Mouse (Mus musculus): ENCODE measurements around the gene Crlf1. TPM values are rescaled to one million over a fixed set of nuclear protein-coding genes. Genes with fewer than 3 reads are reported as not detected.

Crlf1 gene
- polyA plus RNA-seq, 1 experiment from 2014 or later: 8.6 TPM

DNA sequence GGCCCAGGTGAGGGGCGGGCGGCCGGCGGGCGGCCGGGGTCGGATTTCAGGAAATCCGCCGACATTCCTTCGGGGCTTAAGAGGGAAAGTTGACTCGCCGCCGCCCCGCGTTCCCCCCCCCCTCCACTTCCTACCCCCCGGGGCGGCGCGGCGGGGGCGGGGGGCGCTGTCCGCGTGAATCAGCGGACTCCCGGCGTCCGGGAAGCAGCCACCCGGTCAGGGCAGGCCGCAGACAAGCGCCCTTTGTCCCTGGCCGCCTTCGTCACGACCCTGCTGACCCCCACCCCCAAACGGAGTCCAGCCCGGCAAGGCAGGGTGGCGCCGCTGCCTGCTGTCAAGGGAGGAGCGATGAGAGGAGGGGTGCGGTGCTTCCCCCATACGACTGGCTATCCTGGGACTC lies 3.4 kb upstream of the Crlf1 start:
- no peaks in the 10 kb centered on the region for H3K9me3 ChIP-seq
- WGBS: under 1% methylated on average over 37 of the region's 41 CpGs
- H3K4me2 ChIP-seq: peak overlapping the region; percentile 37
- no peak overlapping the region for H3K9ac ChIP-seq
- peaks cover 67% of the 10 kb centered on the region for H3K4me1 ChIP-seq (replicated peaks)
- no peak for ATAC-seq (ENCODE audit: low FRiP score, low read depth)
- H3K4me3 ChIP-seq: peak overlapping the region; percentile 13; the same call in 1 of the 2 replicates
- peaks cover 87% of the 10 kb centered on the region for H3K27me3 ChIP-seq
- no peak overlapping the region for H3K27ac ChIP-seq (replicated peaks)
- peaks cover 3% of the 10 kb centered on the region; the same call in 1 of the 2 replicates for H3K36me3 ChIP-seq

DNA sequence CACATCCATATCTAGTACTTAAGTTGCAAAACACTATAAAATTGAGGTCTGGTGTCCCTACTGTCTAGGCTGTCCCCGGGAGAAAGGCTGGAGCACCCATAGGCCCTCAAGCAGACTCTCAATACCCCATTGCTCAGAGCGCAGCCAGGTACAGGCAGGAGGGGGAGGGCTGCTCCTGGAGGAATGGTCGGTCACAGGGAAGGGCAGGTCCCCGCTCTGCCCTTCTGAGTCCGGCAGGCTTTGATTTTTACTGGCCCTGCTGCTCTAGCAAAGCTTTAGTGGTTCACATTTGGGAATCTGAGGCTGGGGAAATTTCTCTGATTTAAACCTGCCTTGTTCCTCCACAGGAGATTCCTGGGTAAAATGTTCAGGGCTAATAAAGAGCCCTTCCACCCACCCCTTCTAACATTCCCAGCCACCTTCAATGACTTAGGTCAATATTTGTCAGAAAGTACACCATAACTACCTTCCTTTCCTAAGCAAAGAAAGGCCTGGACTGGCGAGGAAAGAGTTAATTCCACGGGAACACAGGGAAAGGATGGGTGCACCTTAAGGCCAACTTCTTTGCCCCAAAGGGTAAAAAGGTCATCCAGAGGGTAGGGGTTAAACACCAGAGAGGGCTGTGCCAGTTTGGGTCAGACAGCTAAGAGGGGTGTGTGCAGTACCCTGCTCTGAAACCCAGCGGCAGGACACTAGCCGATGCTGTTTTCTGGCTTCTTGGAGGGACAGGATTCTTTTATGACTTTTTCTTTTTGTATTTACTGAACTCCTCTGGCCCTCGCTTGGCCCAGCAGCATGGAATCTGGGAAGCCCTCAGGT lies 2.7 kb upstream of the Crlf1 start:
- no peak overlapping the region for H3K4me2 ChIP-seq
- WGBS: 8% methylated on average over 10 of the region's 10 CpGs
- H3K27ac ChIP-seq (replicated peaks): no peak overlapping the region
- H3K27me3 ChIP-seq: peaks cover 87% of the 10 kb centered on the region
- peaks cover 73% of the 10 kb centered on the region for H3K4me1 ChIP-seq (replicated peaks)
- no peak overlapping the region for H3K9ac ChIP-seq
- no peaks in the 10 kb centered on the region for H3K9me3 ChIP-seq
- no peak for ATAC-seq (ENCODE audit: low FRiP score, low read depth)
- H3K36me3 ChIP-seq: no peaks in the 10 kb centered on the region
- H3K4me3 ChIP-seq: 0 out of 2 replicates have a peak overlapping the region, but pooled peaks have one; percentile 2

DNA sequence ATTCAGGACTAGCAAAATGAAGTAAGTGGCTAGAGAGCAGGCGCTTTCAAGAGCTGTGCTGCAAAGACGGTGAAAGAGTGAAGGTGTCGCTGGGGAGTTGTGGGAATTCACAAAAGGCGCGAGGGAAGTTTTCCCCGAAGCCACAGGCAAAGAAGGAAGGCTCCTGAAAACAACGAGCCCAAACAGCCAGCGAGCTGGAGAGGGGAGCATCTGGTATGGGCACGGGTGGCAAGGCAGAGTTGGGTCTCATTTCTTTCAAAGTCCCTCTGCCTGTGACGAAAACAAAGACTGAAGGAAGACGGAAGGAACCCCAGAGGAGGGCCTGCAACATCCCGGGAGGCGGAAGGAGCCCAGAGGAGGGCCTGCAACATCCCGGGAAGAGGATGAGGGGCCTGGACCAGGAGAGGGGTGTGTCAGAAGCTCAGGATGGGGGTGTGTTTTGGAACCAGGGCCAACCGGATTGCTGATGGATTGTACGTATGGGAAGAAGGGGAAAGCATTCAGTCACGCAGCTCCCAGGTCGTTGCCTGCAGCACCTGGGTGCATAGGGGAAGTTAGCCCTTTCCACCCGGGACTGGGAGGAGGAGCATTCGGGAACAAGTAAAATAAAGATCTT lies 2.0 kb upstream of the Crlf1 start:
- Histone ChIP-seq H3K9ac (no peak overlapping the region), H3K27me3 (peaks cover 87% of the 10 kb centered on the region), H3K4me1 (replicated peaks) (peaks cover 78% of the 10 kb centered on the region), H3K9me3 (no peaks in the 10 kb centered on the region), H3K36me3 (no peaks in the 10 kb centered on the region), H3K4me2 (no peak overlapping the region), H3K27ac (replicated peaks) (no peak overlapping the region), H3K4me3 (0 out of 2 replicates have a peak overlapping the region, but pooled peaks have one; percentile 2)
- 2% methylated on average over 20 of the region's 20 CpGs for WGBS
- no peak for ATAC-seq (ENCODE audit: low FRiP score, low read depth)

DNA sequence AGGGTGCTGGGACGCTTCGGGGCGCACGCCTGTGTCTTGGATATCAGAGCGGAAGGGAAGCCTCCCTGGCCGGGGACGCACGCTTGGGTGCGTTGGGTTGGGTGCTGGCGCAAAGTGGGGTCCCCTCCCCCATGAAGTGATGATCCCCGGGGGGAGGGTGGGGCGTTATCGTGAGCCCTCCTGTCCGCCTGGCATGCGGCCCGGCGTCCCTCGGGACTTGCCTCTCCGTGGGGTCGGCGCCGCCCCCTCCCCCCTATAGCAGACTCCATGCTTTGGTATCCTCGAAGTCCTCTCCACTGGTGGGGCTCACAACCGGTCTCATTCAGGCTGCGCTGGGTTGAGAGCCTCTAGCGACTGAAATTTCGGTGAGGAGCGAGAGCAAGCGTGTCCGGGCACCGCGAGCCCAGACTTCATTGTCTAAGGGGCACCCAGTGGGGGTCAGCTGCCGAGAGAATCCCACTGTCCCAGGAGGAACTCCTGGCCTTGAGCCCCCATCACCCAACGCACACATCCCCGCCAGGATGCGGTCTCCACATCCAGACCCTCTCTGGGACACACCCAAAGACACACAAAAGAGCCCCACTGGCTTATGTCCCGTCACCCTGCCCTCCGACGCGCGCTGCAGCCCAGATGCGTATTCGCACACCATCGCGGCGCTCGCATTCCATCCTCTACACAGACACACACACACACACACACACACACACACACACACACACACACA lies 896 bp downstream of the Crlf1 start:
- 1% methylated on average over 38 of the region's 47 CpGs for WGBS

DNA sequence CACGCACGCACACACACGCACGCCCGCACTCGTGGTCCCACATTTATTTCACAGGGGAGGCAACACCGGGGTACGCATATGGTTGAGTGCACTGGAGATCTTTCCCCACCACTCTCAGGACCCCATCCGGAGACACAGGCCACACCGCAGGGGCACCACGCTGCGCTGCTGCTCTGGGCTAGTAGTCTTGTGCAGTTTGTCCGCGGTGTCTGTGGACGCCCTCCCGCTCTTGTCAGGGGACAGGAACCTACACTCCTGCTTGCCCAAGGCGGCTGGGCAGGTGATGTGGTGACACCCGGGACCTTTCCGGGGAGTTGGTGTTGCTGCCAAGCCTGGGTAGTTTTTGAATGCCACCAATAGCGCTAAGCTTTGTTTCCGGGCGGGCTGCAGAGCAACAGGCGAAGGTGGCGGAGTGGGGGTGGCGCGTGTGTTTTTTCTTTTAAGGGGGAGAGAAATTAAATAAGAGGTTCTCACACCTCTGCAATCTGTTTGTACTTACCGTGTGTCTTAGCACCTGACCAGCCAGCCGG lies 1.5 kb downstream of the Crlf1 start:
- H3K4me2 ChIP-seq: peak overlapping the region; percentile 76
- H3K4me1 ChIP-seq (replicated peaks): peaks cover 46% of the 10 kb centered on the region
- H3K36me3 ChIP-seq: no peaks in the 10 kb centered on the region
- H3K4me3 ChIP-seq: peak overlapping the region; percentile 37
- no peaks in the 10 kb centered on the region for H3K9me3 ChIP-seq
- WGBS: 2% methylated on average over 28 of the region's 28 CpGs
- no peak overlapping the region for H3K27ac ChIP-seq (replicated peaks)
- peaks cover 98% of the 10 kb centered on the region for H3K27me3 ChIP-seq
- H3K9ac ChIP-seq: no peak overlapping the region
- ATAC-seq (ENCODE audit: low FRiP score, low read depth): no peak

More for the DNA sequence above, 896 bp downstream of the Crlf1 start:
- H3K9me3 ChIP-seq: no peaks in the 10 kb centered on the region
- peaks cover 98% of the 10 kb centered on the region for H3K27me3 ChIP-seq
- no peak for ATAC-seq (ENCODE audit: low FRiP score, low read depth)
- H3K4me2 ChIP-seq: peak overlapping the region; percentile 76
- no peak overlapping the region for H3K27ac ChIP-seq (replicated peaks)
- no peak overlapping the region; the same call in 1 of the 2 replicates for H3K9ac ChIP-seq
- peaks cover 52% of the 10 kb centered on the region for H3K4me1 ChIP-seq (replicated peaks)
- H3K36me3 ChIP-seq: no peaks in the 10 kb centered on the region
- peak overlapping the region; percentile 37 for H3K4me3 ChIP-seq

DNA sequence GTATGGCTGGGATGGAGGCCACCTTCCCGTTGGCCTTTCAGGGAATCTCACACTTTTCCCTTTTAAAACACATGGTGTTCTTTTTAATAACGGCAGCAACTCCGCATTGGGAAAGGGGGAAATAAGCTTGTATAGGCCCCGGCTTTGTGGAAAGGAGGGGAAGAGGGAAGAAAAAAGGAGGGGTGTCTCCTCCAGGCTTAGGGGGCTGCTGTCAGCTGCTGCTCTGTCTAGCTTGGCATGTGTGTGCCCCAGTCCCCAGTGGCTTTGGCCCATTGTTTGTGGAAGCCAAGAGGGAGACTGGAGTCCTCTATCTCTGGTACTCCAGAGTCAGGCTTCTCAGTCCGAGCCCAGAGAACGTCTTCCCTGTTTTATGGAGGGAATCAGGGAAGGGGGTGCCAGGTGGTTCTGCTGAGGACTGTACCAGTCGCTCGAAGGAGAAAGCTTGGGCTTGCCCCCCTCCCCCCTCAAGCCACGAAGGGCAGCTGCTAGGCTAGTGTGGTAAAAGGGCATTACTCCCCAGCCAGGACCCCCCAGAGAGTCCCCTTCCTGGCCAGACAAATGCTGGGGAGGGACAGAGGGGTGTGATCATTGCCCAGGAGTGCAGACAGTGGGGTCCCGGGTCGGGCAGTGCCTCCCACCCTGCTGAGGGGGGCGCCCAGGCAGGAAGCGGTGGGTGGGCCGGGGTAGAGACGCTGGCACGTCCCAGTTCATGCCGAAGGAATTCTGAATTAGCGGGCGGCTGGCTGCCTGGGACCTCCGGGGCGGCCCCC lies 2.2 kb downstream of the Crlf1 start:
- Histone ChIP-seq H3K27ac (replicated peaks) (no peak overlapping the region), H3K4me1 (replicated peaks) (peaks cover 42% of the 10 kb centered on the region), H3K4me3 (no peak overlapping the region), H3K9ac (no peak overlapping the region), H3K27me3 (peaks cover 99% of the 10 kb centered on the region), H3K9me3 (no peaks in the 10 kb centered on the region), H3K36me3 (no peaks in the 10 kb centered on the region), H3K4me2 (peak overlapping the region; percentile 14; the same call in 1 of the 2 replicates)
- no peak; the same call in 1 of the 2 replicates for ATAC-seq (ENCODE audit: low FRiP score, low read depth)
- WGBS: 3% methylated on average over 19 of the region's 21 CpGs

DNA sequence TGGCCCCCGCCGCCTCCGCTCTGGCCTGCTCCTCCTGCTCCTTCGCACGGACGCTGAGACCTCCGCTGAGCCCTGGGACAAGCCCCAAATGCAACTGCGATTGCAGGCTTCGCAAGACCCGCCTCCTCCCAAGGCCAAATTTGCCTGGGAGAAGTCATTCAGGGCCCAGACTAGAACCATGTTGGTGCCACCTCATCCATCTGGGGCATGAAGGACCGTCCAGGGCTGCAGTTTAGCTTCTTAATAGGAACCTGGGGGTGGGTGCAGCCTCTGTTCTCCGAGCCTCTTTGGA lies 2.8 kb downstream of the Crlf1 start:
- Histone ChIP-seq H3K36me3 (no peaks in the 10 kb centered on the region), H3K4me2 (peak overlapping the region; percentile 14; the same call in 1 of the 2 replicates), H3K9ac (no peak overlapping the region), H3K9me3 (no peaks in the 10 kb centered on the region), H3K4me3 (no peak overlapping the region), H3K27ac (replicated peaks) (no peak overlapping the region), H3K27me3 (peaks cover 99% of the 10 kb centered on the region), H3K4me1 (replicated peaks) (peaks cover 40% of the 10 kb centered on the region)
- no peak for ATAC-seq (ENCODE audit: low FRiP score, low read depth)
- 10% methylated on average over 12 of the region's 12 CpGs for WGBS

DNA sequence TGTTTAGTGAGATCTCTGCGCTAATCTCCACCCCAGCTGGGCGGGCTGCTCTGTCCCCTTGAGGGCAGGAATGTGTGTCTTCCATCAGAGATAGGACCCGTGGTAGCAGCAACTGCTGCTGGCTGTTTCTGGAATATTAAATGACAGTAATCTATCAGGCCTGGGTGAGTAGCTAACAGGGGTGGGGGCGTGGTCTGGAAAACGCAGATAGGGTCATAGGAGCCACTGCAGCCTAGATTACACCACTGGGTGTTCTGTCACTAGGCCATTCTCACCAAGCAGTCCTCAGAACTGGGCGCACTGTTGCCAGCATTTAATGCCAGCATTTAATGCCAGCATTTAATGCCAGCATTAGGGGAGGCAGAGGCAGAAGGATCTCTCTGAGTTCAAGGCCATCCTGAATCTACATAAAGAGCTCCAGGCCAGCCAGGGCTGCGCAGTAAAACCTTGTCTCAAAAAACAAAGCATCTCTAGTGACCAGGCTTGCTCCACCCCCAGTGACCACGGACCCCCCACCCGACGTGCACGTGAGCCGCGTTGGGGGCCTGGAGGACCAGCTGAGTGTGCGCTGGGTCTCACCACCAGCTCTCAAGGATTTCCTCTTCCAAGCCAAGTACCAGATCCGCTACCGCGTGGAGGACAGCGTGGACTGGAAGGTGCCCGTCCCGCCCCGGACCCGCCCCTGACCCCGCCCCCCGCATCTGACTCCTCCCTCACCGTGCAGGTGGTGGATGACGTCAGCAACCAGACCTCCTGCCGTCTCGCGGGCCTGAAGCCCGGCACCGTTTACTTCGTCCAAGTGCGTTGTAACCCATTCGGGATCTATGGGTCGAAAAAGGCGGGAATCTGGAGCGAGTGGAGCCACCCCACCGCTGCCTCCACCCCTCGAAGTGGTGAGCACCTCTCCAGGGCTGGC lies 7.7 kb downstream of the Crlf1 start:
- peak overlapping the region; percentile 21 for H3K4me3 ChIP-seq
- WGBS: 8% methylated on average over 38 of the region's 39 CpGs
- no peak overlapping the region for H3K27ac ChIP-seq (replicated peaks)
- 0 out of 2 replicates have a peak, but pooled peaks have one; percentile 4 for ATAC-seq (ENCODE audit: low FRiP score, low read depth)
- H3K9me3 ChIP-seq: no peaks in the 10 kb centered on the region
- no peak overlapping the region for H3K9ac ChIP-seq
- H3K36me3 ChIP-seq: no peaks in the 10 kb centered on the region
- H3K4me2 ChIP-seq: peak overlapping the region; percentile 39
- H3K4me1 ChIP-seq (replicated peaks): peaks cover 45% of the 10 kb centered on the region
- peaks cover 80% of the 10 kb centered on the region for H3K27me3 ChIP-seq

DNA sequence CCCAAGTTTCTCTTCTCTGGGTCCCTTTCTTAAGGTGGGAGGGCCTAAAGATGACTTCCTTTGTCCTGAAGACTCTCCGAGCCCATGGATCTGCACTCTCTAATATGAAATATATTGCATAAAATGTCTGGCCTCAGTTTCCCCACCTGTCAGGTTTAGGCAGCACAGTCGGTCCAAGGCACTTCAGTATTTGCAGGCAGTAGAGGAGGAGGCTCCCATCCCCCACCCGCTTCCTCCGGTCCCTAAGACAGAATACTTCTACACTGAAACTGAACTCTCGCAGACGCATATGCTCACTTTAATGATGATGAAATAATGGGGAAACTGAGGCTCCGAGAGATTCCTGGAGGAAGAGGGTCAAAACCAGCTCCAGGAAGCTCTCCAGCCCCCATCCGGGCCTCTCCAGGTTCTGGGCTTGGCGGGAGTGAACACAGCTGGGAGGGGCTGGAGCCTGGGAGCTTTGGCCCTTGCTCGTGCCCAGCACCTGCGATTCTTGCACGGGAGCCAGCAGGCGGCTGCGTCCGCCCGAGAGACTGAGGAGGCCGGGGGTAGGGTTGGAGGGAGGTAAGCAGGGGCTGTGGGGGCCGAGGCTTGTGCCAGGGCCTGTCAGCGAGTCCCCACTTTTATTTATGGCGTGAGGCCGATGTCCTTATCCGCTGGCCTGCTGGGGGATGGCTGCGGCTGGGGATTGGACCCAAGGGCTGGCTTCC lies 9.0 kb downstream of the Crlf1 start:
- H3K9me3 ChIP-seq: no peaks in the 10 kb centered on the region
- H3K27me3 ChIP-seq: peaks cover 67% of the 10 kb centered on the region
- no peak overlapping the region for H3K27ac ChIP-seq (replicated peaks)
- H3K4me3 ChIP-seq: no peak overlapping the region
- WGBS: 13% methylated on average over 23 of the region's 23 CpGs
- H3K4me2 ChIP-seq: 0 out of 2 replicates have a peak overlapping the region, but pooled peaks have one; percentile 0
- H3K9ac ChIP-seq: 0 out of 2 replicates have a peak overlapping the region, but pooled peaks have one; percentile 3
- H3K36me3 ChIP-seq: no peaks in the 10 kb centered on the region
- no peak for ATAC-seq (ENCODE audit: low FRiP score, low read depth)
- H3K4me1 ChIP-seq (replicated peaks): peaks cover 50% of the 10 kb centered on the region

DNA sequence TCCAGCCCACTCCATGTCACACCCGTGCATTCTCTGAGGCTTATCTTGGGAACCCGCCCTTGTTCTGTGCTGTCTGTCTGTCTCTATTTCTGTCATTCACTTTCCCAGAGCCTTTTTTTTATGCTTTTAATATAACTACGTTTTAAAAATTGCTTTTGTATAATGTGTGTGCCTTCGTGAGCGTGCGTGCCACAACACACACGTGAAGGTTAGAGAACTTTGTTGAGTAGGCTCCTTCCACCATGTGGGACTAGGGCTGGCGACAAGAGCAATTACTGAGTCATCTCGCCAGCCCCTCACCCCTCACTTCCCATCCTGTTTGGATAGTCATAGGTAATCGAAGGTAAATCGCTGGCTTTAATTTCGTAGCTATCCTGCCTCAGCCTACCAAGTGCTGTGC lies 9.6 kb downstream of the Crlf1 start:
- 0 out of 2 replicates have a peak overlapping the region, but pooled peaks have one; percentile 0 for H3K4me2 ChIP-seq
- no peak overlapping the region for H3K27ac ChIP-seq (replicated peaks)
- peaks cover 3% of the 10 kb centered on the region; the same call in 1 of the 2 replicates for H3K36me3 ChIP-seq
- H3K4me3 ChIP-seq: no peak overlapping the region
- no peaks in the 10 kb centered on the region for H3K9me3 ChIP-seq
- peaks cover 61% of the 10 kb centered on the region for H3K27me3 ChIP-seq
- no peak overlapping the region for H3K9ac ChIP-seq
- WGBS: 38% methylated on average over 12 of the region's 12 CpGs
- H3K4me1 ChIP-seq (replicated peaks): peaks cover 51% of the 10 kb centered on the region
- ATAC-seq (ENCODE audit: low FRiP score, low read depth): no peak
